Mouse (Mus musculus) right cerebral cortex, postnatal 25 days (tissue): ENCODE results near the gene Syn2.

Experiments
- DNase-seq: peaks from one replicate; pipeline ENCODE4 v3.0.0; 2022

Syn2 gene

GRCm38 (mm10) chr6:115307134-115307533 is 172.4 kb downstream of the Syn2 start:
- no peak for DNase-seq

- no peak for DNase-seq
Observed at GRCm38 (mm10) chr6:115312780-115313179, 178.1 kb downstream of the Syn2 start.

GRCm38 (mm10) chr6:115313235-115313738 is 178.6 kb downstream of the Syn2 start:
- peak; percentile 53 for DNase-seq

GRCm38 (mm10) chr6:115313910-115314309 is 179.2 kb downstream of the Syn2 start:
- DNase-seq: no peak

GRCm38 (mm10) chr6:115315770-115316169 is 181.1 kb downstream of the Syn2 start:
- DNase-seq: no peak

- no peak for DNase-seq
Observed at GRCm38 (mm10) chr6:115316811-115317221, 182.1 kb downstream of the Syn2 start.

- DNase-seq: no peak
Observed at GRCm38 (mm10) chr6:115318811-115319210, 184.1 kb downstream of the Syn2 start.

- DNase-seq: no peak
Observed at GRCm38 (mm10) chr6:115319686-115320085, 185.0 kb downstream of the Syn2 start.

- no peak for DNase-seq
Observed at GRCm38 (mm10) chr6:115320927-115321714, 186.4 kb downstream of the Syn2 start.

- peak; percentile 57 for DNase-seq
Observed at GRCm38 (mm10) chr6:115321883-115322351, 187.2 kb downstream of the Syn2 start.

- DNase-seq: no peak
Observed at GRCm38 (mm10) chr6:115322956-115323355, 188.3 kb downstream of the Syn2 start.

GRCm38 (mm10) chr6:115330964-115331363 is 196.3 kb downstream of the Syn2 start:
- DNase-seq: no peak
